Mouse (Mus musculus): ENCODE measurements around the gene Ubxn2a. TPM values are rescaled to one million over a fixed set of nuclear protein-coding genes. Genes with fewer than 3 reads are reported as not detected.

Gene Ubxn2a
- 20.3 and 22.8 TPM in 2 replicates for total RNA-seq (2012; rRNA removed)
- polyA plus RNA-seq (2012; ENCODE audit: insufficient read depth in 1 of 2, insufficient read length in 2 of 2, low read depth in 1 of 2, low replicate concordance in 2 of 2, missing spikeins in 1 of 2), result 10 to 100 TPM in 1 of 2 experiments, not detected in 1; 21.9 TPM

DNA sequence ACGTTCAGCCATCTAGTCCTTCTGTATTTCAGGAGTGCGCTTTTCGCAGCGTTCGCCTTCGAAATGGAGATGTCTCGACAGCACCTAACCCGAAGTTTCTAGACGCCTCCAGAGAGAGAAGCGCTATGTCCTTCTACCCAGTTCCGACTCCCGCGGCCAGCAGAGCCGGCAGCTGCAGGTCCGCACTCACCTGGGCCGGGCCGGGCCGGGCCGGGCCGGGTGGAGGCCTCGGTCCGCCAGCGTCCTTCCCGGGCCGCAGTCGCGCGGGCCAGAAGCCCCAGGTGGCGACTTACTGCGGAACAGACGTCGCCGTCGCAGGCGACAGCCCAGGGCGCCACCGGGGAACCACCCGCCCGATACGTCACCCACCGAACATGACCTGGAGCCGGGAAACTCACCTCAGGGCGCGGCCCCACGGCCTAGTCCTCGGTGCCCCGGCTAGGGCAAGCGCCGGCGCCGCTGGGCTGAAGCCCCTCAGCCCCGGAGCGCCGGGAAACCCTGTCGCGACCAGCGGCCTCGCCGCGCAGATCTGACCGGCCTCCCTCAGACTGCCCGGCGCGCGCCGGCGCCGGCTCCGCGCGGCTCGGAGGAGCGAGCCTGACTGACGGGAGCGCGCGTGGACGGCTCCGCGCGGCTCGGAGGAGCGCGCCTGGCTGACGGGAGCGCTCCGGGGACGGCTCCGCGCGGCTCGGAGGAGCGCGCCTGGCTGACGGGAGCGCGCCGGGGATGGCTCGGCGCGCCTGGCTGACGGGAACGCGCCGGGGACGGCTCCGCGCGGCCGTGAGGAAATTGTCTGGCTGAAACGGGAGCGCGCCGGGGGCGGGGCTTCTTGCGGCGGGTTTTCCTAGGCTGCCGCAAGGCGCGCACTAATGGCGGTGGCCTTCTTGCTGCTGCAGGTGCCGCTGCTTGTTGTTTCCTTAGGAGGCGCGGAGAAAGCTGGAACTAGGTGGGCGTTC lies at the start of gene Ubxn2a:
Ubxn2a (minus strand) TSS at position 755 of the 956 bp plus-strand sequence.
- Histone ChIP-seq H3K36me3 (ENCODE audit: control insufficient read depth in 1 of 2, insufficient read depth in 2 of 2, low read length in 2 of 2) (peaks cover 2 to 8% of the 10 kb centered on the region in 2 experiments; a peak in 3 of 4 replicates), H3K27ac (ENCODE audit: control insufficient read depth, low read depth, low read length) (peak within 1 kb of the TSS; percentile 89), H3K9ac (ENCODE audit: control insufficient read depth, low read depth, low read length, poor library complexity, severe bottlenecking) (peak within 1 kb of the TSS; percentile 95), H3K4me3 (ENCODE audit: control insufficient read depth in 1 of 2, insufficient read depth in 1 of 2, low read depth in 2 of 2, low read length in 2 of 2) (peak within 1 kb of the TSS; percentile 76 to 79), H3K4me1 (ENCODE audit: control insufficient read depth in 1 of 2, insufficient read depth in 2 of 2, low read length in 2 of 2) (peaks cover 4 to 9% of the 10 kb centered on the region in 2 experiments; a peak in 3 of 4 replicates), H3K9me3 (replicated peaks; ENCODE audit: insufficient read depth, low read length) (no peaks in the 10 kb centered on the region), H3K79me2 (ENCODE audit: control insufficient read depth, insufficient read depth, low read length, poor library complexity) (peaks cover 16% of the 10 kb centered on the region), H3K27me3 (ENCODE audit: control insufficient read depth in 1 of 2, insufficient read depth in 2 of 2, low read length in 2 of 2) (no peaks in the 10 kb centered on the region)
- peak; percentile 95 for DNase-seq (ENCODE audit: low read depth, low spot score)
- peak; percentile 35; the same call in 1 of the 2 replicates for TF ChIP-seq SIN3A (IDR thresholded peaks at IDR 0.05; ENCODE audit: low read length)
- TF ChIP-seq TBP (IDR thresholded peaks at IDR 0.05; ENCODE audit: low read depth, low read length), result peak; percentile 74
- TF ChIP-seq TCF12 (IDR thresholded peaks at IDR 0.05; ENCODE audit: low read depth, low read length), result peak; percentile 45
- TF ChIP-seq POLR2AphosphoS2 (IDR thresholded peaks at IDR 0.05; ENCODE audit: low read length), result peak; percentile 62; the same call in 1 of the 2 replicates
- no peak; the same call in 1 of the 2 replicates for TF ChIP-seq POLR2AphosphoS5 (IDR thresholded peaks at IDR 0.05; ENCODE audit: borderline replicate concordance, low read depth, low read length)
- peak; percentile 83 to 90 for TF ChIP-seq POLR2A (IDR thresholded peaks at IDR 0.05; ENCODE audit: control insufficient read depth in 1 of 2, insufficient read depth in 1 of 2, low read depth in 1 of 2, low read length in 2 of 2, poor library complexity in 1 of 2)
- peak; percentile 58; the same call in 1 of the 2 replicates for TF ChIP-seq HCFC1 (IDR thresholded peaks at IDR 0.05; ENCODE audit: low read depth, low read length)
- TF ChIP-seq E2F4 (IDR thresholded peaks at IDR 0.05; ENCODE audit: borderline replicate concordance, low read depth, low read length), result peak; percentile 43; the same call in 1 of the 2 replicates
- TF ChIP-seq NELFE (IDR thresholded peaks at IDR 0.05; ENCODE audit: low read depth, low read length), result peak; percentile 94
- TF ChIP-seq MYB (IDR thresholded peaks at IDR 0.05; ENCODE audit: low read depth, low read length), result no peak
- peak; percentile 90 for TF ChIP-seq ZMIZ1 (IDR thresholded peaks at IDR 0.05; ENCODE audit: low read depth, low read length)
- TF ChIP-seq RCOR1 (IDR thresholded peaks at IDR 0.05; ENCODE audit: low read depth, low read length), result no peak
- TF ChIP-seq NRF1 (IDR thresholded peaks at IDR 0.05; ENCODE audit: insufficient read depth, low read depth, low read length, poor library complexity, severe bottlenecking), result peak; percentile 40; the same call in 1 of the 2 replicates

DNA sequence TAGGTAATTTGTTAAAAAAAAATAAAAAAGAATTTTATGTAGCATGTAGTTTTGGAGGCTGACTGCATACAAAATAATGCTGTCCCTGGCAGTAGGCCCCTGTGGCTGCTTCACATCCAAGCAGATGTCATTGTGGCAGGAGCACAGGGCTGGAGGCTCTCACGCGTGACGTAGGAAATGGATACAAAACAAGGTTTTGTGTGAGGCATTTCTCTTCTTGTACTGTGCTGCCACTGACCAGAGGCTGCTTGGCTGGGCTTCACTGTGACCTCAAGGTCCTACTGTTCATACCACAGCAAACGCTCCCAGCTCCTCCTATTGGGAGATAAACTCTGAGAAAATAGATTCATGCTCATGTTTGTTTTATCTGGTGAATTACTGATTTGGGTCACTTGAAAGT lies 45.7 kb upstream of the Ubxn2a start:
- Histone ChIP-seq H3K9ac (ENCODE audit: control insufficient read depth, low read depth, low read length, poor library complexity, severe bottlenecking) (no peak overlapping the region), H3K27ac (ENCODE audit: control insufficient read depth, low read depth, low read length) (no peak overlapping the region), H3K4me3 (ENCODE audit: control insufficient read depth in 1 of 2, insufficient read depth in 1 of 2, low read depth in 2 of 2, low read length in 2 of 2) (no peak overlapping the region), H3K27me3 (ENCODE audit: control insufficient read depth in 1 of 2, insufficient read depth in 2 of 2, low read length in 2 of 2) (no peaks in the 10 kb centered on the region), H3K9me3 (replicated peaks; ENCODE audit: insufficient read depth, low read length) (no peaks in the 10 kb centered on the region), H3K36me3 (ENCODE audit: control insufficient read depth in 1 of 2, insufficient read depth in 2 of 2, low read length in 2 of 2) (peaks cover 10 to 15% of the 10 kb centered on the region in 2 experiments), H3K79me2 (ENCODE audit: control insufficient read depth, insufficient read depth, low read length, poor library complexity) (no peaks in the 10 kb centered on the region), H3K4me1 (ENCODE audit: control insufficient read depth in 1 of 2, insufficient read depth in 2 of 2, low read length in 2 of 2) (peaks cover 0 to 8% of the 10 kb centered on the region in 2 experiments; a peak in 2 of 4 replicates)
- DNase-seq (ENCODE audit: low read depth, low spot score), result no peak
- TF ChIP-seq SIN3A (IDR thresholded peaks at IDR 0.05; ENCODE audit: low read length) (no peak), USF1 (IDR thresholded peaks at IDR 0.05; ENCODE audit: low read depth, low read length) (no peak), RAD21 (IDR thresholded peaks at IDR 0.05; ENCODE audit: low read depth, low read length) (no peak), HCFC1 (IDR thresholded peaks at IDR 0.05; ENCODE audit: low read depth, low read length) (no peak), POLR2AphosphoS2 (IDR thresholded peaks at IDR 0.05; ENCODE audit: low read length) (no peak), TAL1 (IDR thresholded peaks at IDR 0.05; ENCODE audit: low read length) (no peak), MYB (IDR thresholded peaks at IDR 0.05; ENCODE audit: low read depth, low read length) (no peak), UBTF (IDR thresholded peaks at IDR 0.05; ENCODE audit: borderline replicate concordance, insufficient read depth, low read depth, low read length) (no peak), ZC3H11A (IDR thresholded peaks at IDR 0.05; ENCODE audit: low read depth, low read length) (no peak), ETS1 (IDR thresholded peaks at IDR 0.05; ENCODE audit: low read depth, low read length) (no peak)
